Mouse (Mus musculus) lung, adult 2 months (tissue): Measurements from ENCODE around the gene Dock4.

Experiments used
- CTCF ChIP-seq: fragments of 200-500 bp; IDR thresholded peaks from 2 replicates; pipeline ENCODE4 v1.5.1; 2011; ENCODE audit warnings: mild to moderate bottlenecking, low read length, control low read depth; ENCODE audit not compliant: insufficient read depth
- POLR2A ChIP-seq: fragments of 200-500 bp; IDR thresholded peaks from 2 replicates; pipeline ENCODE4 v1.6.1; 2011; ENCODE audit warnings: low read depth, mild to moderate bottlenecking, control low read depth, low read length, borderline replicate concordance; ENCODE audit errors: extremely low read depth

DNA sequence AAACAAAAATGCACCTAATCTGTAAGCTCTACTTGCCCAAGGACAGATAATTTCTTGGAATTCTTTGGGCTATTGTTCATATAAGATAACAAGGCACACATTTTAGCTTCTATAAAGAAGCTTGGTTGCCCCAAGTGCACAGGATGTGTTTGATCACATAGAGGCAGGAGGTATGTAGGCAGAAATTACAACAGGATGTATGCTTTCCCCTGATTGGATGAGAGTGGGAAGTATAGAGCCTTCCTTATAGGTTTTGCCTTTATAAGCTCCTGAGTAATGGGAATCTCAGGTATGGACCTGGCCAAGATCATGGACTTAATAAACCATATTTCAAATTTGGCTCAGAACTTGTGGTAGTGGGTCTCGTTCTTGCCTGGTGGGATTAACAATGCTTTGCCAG lies 20.8 kb upstream of the Dock4 start:
- TF ChIP-seq CTCF (no peak), POLR2A (no peak)
